Mouse (Mus musculus) hindbrain, embryonic 15.5 days (tissue): ENCODE data around the gene 4833427G06Rik. TPM values are rescaled to one million over a fixed set of nuclear protein-coding genes. Genes with fewer than 3 reads are reported as not detected.
"Not testable (repeated sequence)": the region's sequence is repeated elsewhere in the genome, so short reads cannot be mapped to it uniquely, and the experiment has no call there.

Experiments
- ATAC-seq: fragments of 200-750 bp; cut with Nextera tagmentation; 2 replicates; pipeline ENCODE4 v1.8.0; 2017; ENCODE audit warnings: low read depth, moderate number of reproducible peaks, moderate TSS enrichment; ENCODE audit not compliant: low FRiP score
- H3K27ac ChIP-seq: fragments of 300-500 bp; sonication (generic); replicated peaks from 2 replicates; pipeline ENCODE4 v1.5.1; 2015; ENCODE audit warnings: mild to moderate bottlenecking, inconsistent platforms
- H3K27me3 ChIP-seq: fragments of 300-500 bp; sonication (generic); 2 replicates; pipeline ENCODE4 v1.6.1; 2015; ENCODE audit warnings: control low read depth, inconsistent platforms
- H3K36me3 ChIP-seq: fragments of 300-500 bp; sonication (generic); 2 replicates; pipeline ENCODE4 v1.6.1; 2015; ENCODE audit warnings: control low read depth, inconsistent platforms
- H3K4me1 ChIP-seq: fragments of 300-500 bp; sonication (generic); replicated peaks from 2 replicates; pipeline ENCODE4 v1.6.1; 2015; ENCODE audit warnings: control low read depth, inconsistent platforms
- H3K4me2 ChIP-seq: fragments of 300-500 bp; sonication (generic); 2 replicates; pipeline ENCODE4 v1.6.1; 2015; ENCODE audit warnings: moderate library complexity, mild to moderate bottlenecking, inconsistent platforms
- H3K4me3 ChIP-seq: fragments of 300-500 bp; sonication (generic); 2 replicates; pipeline ENCODE4 v1.5.1; 2015; ENCODE audit warnings: mild to moderate bottlenecking, inconsistent platforms
- H3K9ac ChIP-seq: fragments of 300-500 bp; sonication (generic); 2 replicates; pipeline ENCODE4 v1.6.1; 2015; ENCODE audit warnings: inconsistent platforms
- H3K9me3 ChIP-seq: fragments of 300-500 bp; sonication (generic); 2 replicates; pipeline ENCODE4 v1.6.1; 2016; ENCODE audit warnings: control low read depth, inconsistent platforms
- WGBS: fragments of 180-500 bp; shearing (Covaris S2); methylation state at CpG from one replicate; pipeline ENCODE4 v1.1.7; 2015; 5-methylcytosine and 5-hydroxymethylcytosine counted together
- polyA plus RNA-seq: library from polyadenylated mRNA; unstranded; fragments of >200 nt; fragmentation: Nextera tagmentation; extraction: Ambion mirVana; gene quantifications from 2 replicates; pipeline ENCODE4 v1.2.1, GENCODE M21; 2015

4833427G06Rik gene
- 0.77 and 1.2 TPM in 2 replicates for polyA plus RNA-seq

- ATAC-seq: peak; percentile 74; the same call in 1 of the 2 replicates
- no peak within 1 kb of the TSS for H3K9ac ChIP-seq
- H3K4me3 ChIP-seq: peak within 1 kb of the TSS; percentile 58; the same call in 1 of the 2 replicates
- H3K27me3 ChIP-seq: peaks cover 9% of the 10 kb centered on the region
- peaks cover 16% of the 10 kb centered on the region for H3K4me1 ChIP-seq
- H3K9me3 ChIP-seq: no peaks in the 10 kb centered on the region
- H3K36me3 ChIP-seq: no peaks in the 10 kb centered on the region
- peak within 1 kb of the TSS; percentile 100 for H3K4me2 ChIP-seq
- 8% methylated on average over 27 of the region's 27 CpGs for WGBS
- no peak within 1 kb of the TSS for H3K27ac ChIP-seq
Measured at GRCm38 (mm10) chr9:51101756-51102425, at the start of gene 4833427G06Rik. Gene 4833427G06Rik (minus strand): TSS chr9:51102078.

GRCm38 (mm10) chr9:51147294-51147693 lies 45.4 kb upstream of the 4833427G06Rik start:
- Histone ChIP-seq H3K36me3 (no peaks in the 10 kb centered on the region), H3K4me3 (no peak overlapping the region), H3K27me3 (0 out of 2 replicates have a peak, but pooled peaks cover 6% of the 10 kb centered on the region), H3K4me2 (no peak overlapping the region), H3K4me1 (0 out of 2 replicates have a peak, but pooled peaks cover 4% of the 10 kb centered on the region), H3K9ac (no peak overlapping the region), H3K9me3 (no peaks in the 10 kb centered on the region), H3K27ac (no peak overlapping the region)
- no peak for ATAC-seq
- 87% methylated on average over 5 of the region's 5 CpGs for WGBS

GRCm38 (mm10) chr9:51146496-51146895 lies 44.6 kb upstream of the 4833427G06Rik start:
- Histone ChIP-seq H3K36me3 (no peaks in the 10 kb centered on the region), H3K4me1 (0 out of 2 replicates have a peak, but pooled peaks cover 4% of the 10 kb centered on the region), H3K4me3 (no peak overlapping the region), H3K27me3 (0 out of 2 replicates have a peak, but pooled peaks cover 2% of the 10 kb centered on the region), H3K9ac (no peak overlapping the region), H3K4me2 (no peak overlapping the region), H3K9me3 (no peaks in the 10 kb centered on the region), H3K27ac (no peak overlapping the region)
- ATAC-seq: no peak
- WGBS: 72% methylated on average over 4 of the region's 4 CpGs

GRCm38 (mm10) chr9:51144218-51144617 lies 42.3 kb upstream of the 4833427G06Rik start:
- no peak for ATAC-seq
- Histone ChIP-seq H3K27ac (no peak overlapping the region), H3K4me3 (no peak overlapping the region), H3K9ac (no peak overlapping the region), H3K9me3 (no peaks in the 10 kb centered on the region), H3K27me3 (0 out of 2 replicates have a peak, but pooled peaks cover 2% of the 10 kb centered on the region), H3K4me1 (0 out of 2 replicates have a peak, but pooled peaks cover 4% of the 10 kb centered on the region), H3K4me2 (no peak overlapping the region), H3K36me3 (no peaks in the 10 kb centered on the region)
- 81% methylated on average over 6 of the region's 6 CpGs for whole genome bisulfite sequencing

GRCm38 (mm10) chr9:51143437-51143836 lies 41.6 kb upstream of the 4833427G06Rik start:
- no peak overlapping the region for H3K27ac ChIP-seq
- no peaks in the 10 kb centered on the region for H3K9me3 ChIP-seq
- no peak overlapping the region for H3K4me3 ChIP-seq
- 0 out of 2 replicates have a peak, but pooled peaks cover 2% of the 10 kb centered on the region for H3K27me3 ChIP-seq
- 88% methylated on average over 1 of the region's 1 CpGs for WGBS
- H3K36me3 ChIP-seq: no peaks in the 10 kb centered on the region
- H3K4me2 ChIP-seq: no peak overlapping the region
- H3K4me1 ChIP-seq: 0 out of 2 replicates have a peak, but pooled peaks cover 4% of the 10 kb centered on the region
- ATAC-seq: no peak
- no peak overlapping the region for H3K9ac ChIP-seq

- Histone ChIP-seq H3K27ac (no peak overlapping the region), H3K9me3 (no peaks in the 10 kb centered on the region), H3K4me1 (no peaks in the 10 kb centered on the region), H3K9ac (no peak overlapping the region), H3K4me2 (no peak overlapping the region), H3K4me3 (no peak overlapping the region), H3K36me3 (no peaks in the 10 kb centered on the region), H3K27me3 (no peaks in the 10 kb centered on the region)
- ATAC-seq: no peak
- 85% methylated on average over 3 of the region's 3 CpGs for WGBS
Measured at GRCm38 (mm10) chr9:51140711-51141110, 38.8 kb upstream of the 4833427G06Rik start.

- not testable (repeated sequence) for ATAC-seq, H3K4me1 ChIP-seq, H3K9me3 ChIP-seq, H3K27me3 ChIP-seq, H3K9ac ChIP-seq, H3K4me3 ChIP-seq, H3K27ac ChIP-seq, H3K4me2 ChIP-seq, H3K36me3 ChIP-seq
- 78% methylated on average over 1 of the region's 1 CpGs for WGBS
Measured at GRCm38 (mm10) chr9:51139401-51139800, 37.5 kb upstream of the 4833427G06Rik start.

- no peak overlapping the region for H3K4me2 ChIP-seq
- no peaks in the 10 kb centered on the region for H3K9me3 ChIP-seq
Measured at GRCm38 (mm10) chr9:51138301-51138700, 36.4 kb upstream of the 4833427G06Rik start.

GRCm38 (mm10) chr9:51137836-51138235 lies 36.0 kb upstream of the 4833427G06Rik start:
- WGBS: 98% methylated on average over 1 of the region's 1 CpGs
- Histone ChIP-seq H3K36me3 (no peaks in the 10 kb centered on the region), H3K27ac (no peak overlapping the region), H3K27me3 (no peaks in the 10 kb centered on the region), H3K4me1 (no peaks in the 10 kb centered on the region), H3K4me3 (no peak overlapping the region), H3K9ac (no peak overlapping the region), H3K4me2 (no peak overlapping the region), H3K9me3 (no peaks in the 10 kb centered on the region)
- no peak for ATAC-seq

More at GRCm38 (mm10) chr9:51138301-51138700, 36.4 kb upstream of the 4833427G06Rik start:
- H3K27me3 ChIP-seq: no peaks in the 10 kb centered on the region
- H3K9ac ChIP-seq: no peak overlapping the region
- no peak for ATAC-seq
- WGBS: 96% methylated on average over 1 of the region's 1 CpGs
- H3K36me3 ChIP-seq: no peaks in the 10 kb centered on the region
- H3K27ac ChIP-seq: no peak overlapping the region
- no peak overlapping the region for H3K4me3 ChIP-seq
- no peaks in the 10 kb centered on the region for H3K4me1 ChIP-seq

- Histone ChIP-seq H3K27me3 (no peaks in the 10 kb centered on the region), H3K9ac (no peak overlapping the region), H3K4me3 (no peak overlapping the region), H3K4me1 (no peaks in the 10 kb centered on the region), H3K4me2 (no peak overlapping the region), H3K27ac (no peak overlapping the region), H3K9me3 (no peaks in the 10 kb centered on the region), H3K36me3 (no peaks in the 10 kb centered on the region)
- 89% methylated on average over 4 of the region's 4 CpGs for WGBS
- no peak for ATAC-seq
Measured at GRCm38 (mm10) chr9:51137432-51137831, 35.6 kb upstream of the 4833427G06Rik start.

GRCm38 (mm10) chr9:51136985-51137384 lies 35.1 kb upstream of the 4833427G06Rik start:
- Histone ChIP-seq H3K27ac (no peak overlapping the region), H3K36me3 (no peaks in the 10 kb centered on the region), H3K4me1 (no peaks in the 10 kb centered on the region), H3K4me3 (no peak overlapping the region), H3K9me3 (no peaks in the 10 kb centered on the region), H3K4me2 (no peak overlapping the region), H3K9ac (no peak overlapping the region), H3K27me3 (no peaks in the 10 kb centered on the region)
- ATAC-seq: no peak
- WGBS: 69% methylated on average over 3 of the region's 3 CpGs

GRCm38 (mm10) chr9:51114767-51115166 lies 12.9 kb upstream of the 4833427G06Rik start:
- Histone ChIP-seq H3K9me3 (no peaks in the 10 kb centered on the region), H3K4me3 (no peak overlapping the region), H3K4me1 (no peaks in the 10 kb centered on the region), H3K9ac (no peak overlapping the region), H3K4me2 (no peak overlapping the region), H3K27ac (no peak overlapping the region), H3K36me3 (no peaks in the 10 kb centered on the region), H3K27me3 (no peaks in the 10 kb centered on the region)
- 82% methylated on average over 4 of the region's 4 CpGs for WGBS
- no peak for ATAC-seq
